Mouse (Mus musculus) C2C12 (cell line): ENCODE measurements around the gene Gm20716. TPM values are rescaled to one million over a fixed set of nuclear protein-coding genes. Genes with fewer than 3 reads are reported as not detected.

Experiments used
- H3K27me3 ChIP-seq: one replicate; pipeline ENCODE4 v1.6.1; 2011; ENCODE audit not compliant: control insufficient read depth, insufficient read depth, insufficient read length
- H3K36me3 ChIP-seq: one replicate; pipeline ENCODE4 v1.6.1; 2011; ENCODE audit not compliant: control insufficient read depth, insufficient read depth
- H3K4me3 ChIP-seq: one replicate; pipeline ENCODE4 v1.5.1; 2011; ENCODE audit warnings: mild to moderate bottlenecking, control low read depth; ENCODE audit not compliant: poor library complexity, insufficient read depth, severe bottlenecking
- H3K79me2 ChIP-seq: one replicate; pipeline ENCODE4 v1.6.1; 2011; ENCODE audit not compliant: control insufficient read depth, insufficient read depth
- H3K79me3 ChIP-seq: one replicate; pipeline ENCODE4 v1.6.1; 2011; ENCODE audit warnings: low read depth, control low read depth
- H3ac ChIP-seq: one replicate; pipeline ENCODE3; 2011; ENCODE audit warnings: low read depth; ENCODE audit not compliant: control insufficient read depth, insufficient read length
- CEBPB ChIP-seq: IDR thresholded peaks from one replicate; pipeline ENCODE4 v1.6.1; 2011; ENCODE audit warnings: low read depth, mild to moderate bottlenecking, control low read depth, moderate library complexity
- CTCF ChIP-seq: IDR thresholded peaks from one replicate; pipeline ENCODE4 v1.5.1; 2011; ENCODE audit not compliant: control insufficient read depth, insufficient read depth, insufficient read length
- FOSL1 ChIP-seq: IDR thresholded peaks from one replicate; pipeline ENCODE4 v1.8.0; 2011; ENCODE audit warnings: mild to moderate bottlenecking, low read length; ENCODE audit not compliant: poor library complexity, insufficient read depth, severe bottlenecking
- MAX ChIP-seq: IDR thresholded peaks from one replicate; pipeline ENCODE4 v1.6.1; 2011; ENCODE audit warnings: mild to moderate bottlenecking, control low read depth
- MYOD1 ChIP-seq: IDR thresholded peaks from one replicate; pipeline ENCODE4 v1.6.1; 2011; ENCODE audit warnings: low read depth; ENCODE audit not compliant: control insufficient read depth, insufficient read length
- MYOG ChIP-seq: IDR thresholded peaks from one replicate; pipeline ENCODE4 v1.6.1; 2011; ENCODE audit not compliant: control insufficient read depth, insufficient read length; ENCODE audit errors: extremely low read depth
- USF1 ChIP-seq: IDR thresholded peaks from one replicate; pipeline ENCODE4 v1.6.1; 2011; ENCODE audit warnings: low read depth, mild to moderate bottlenecking, control low read depth, moderate library complexity
- microRNA-seq: library from miRNA; unstranded; fragments of <30 nt; microRNA quantifications from one replicate; pipeline ENCODE4, GENCODE M21; 2019; ENCODE audit warnings: borderline microRNAs expressed
- polyA plus RNA-seq: library from polyadenylated mRNA; unstranded; fragments of >200 nt; fragmentation: generic; extraction: Trizol; gene quantifications from one replicate; pipeline ENCODE4 v1.2.1, GENCODE M21; 2012; ENCODE audit warnings: missing spikeins

The Gm20716 gene
- polyA plus RNA-seq, 1 experiment: 17.1 TPM

GRCm38 (mm10) chr2:168149241-168149640 lies 80.9 kb downstream of the Gm20716 start:
- no peak overlapping the region for H3K4me3 ChIP-seq
- H3K79me3 ChIP-seq: no peaks in the 10 kb centered on the region
- no peaks in the 10 kb centered on the region for H3K36me3 ChIP-seq
- no peak for TF ChIP-seq MYOG
- no peaks in the 10 kb centered on the region for H3K27me3 ChIP-seq
- no peak overlapping the region for H3ac ChIP-seq
- no peaks in the 10 kb centered on the region for H3K79me2 ChIP-seq

- no peak overlapping the region for H3K4me3 ChIP-seq
- H3ac ChIP-seq: no peak overlapping the region
- H3K27me3 ChIP-seq: no peaks in the 10 kb centered on the region
- no peaks in the 10 kb centered on the region for H3K36me3 ChIP-seq
- H3K79me3 ChIP-seq: no peaks in the 10 kb centered on the region
- no peaks in the 10 kb centered on the region for H3K79me2 ChIP-seq
- TF ChIP-seq CTCF (no peak), FOSL1 (no peak), MAX (no peak), MYOG (no peak)
Measured at GRCm38 (mm10) chr2:168147722-168148432, 82.3 kb downstream of the Gm20716 start.

- TF ChIP-seq MYOD1 (no peak), MYOG (no peak), MAX (no peak), CEBPB (no peak), USF1 (no peak), CTCF (no peak), FOSL1 (no peak)
- Histone ChIP-seq H3K79me2 (no peaks in the 10 kb centered on the region), H3K4me3 (no peak overlapping the region), H3K79me3 (no peaks in the 10 kb centered on the region), H3K36me3 (no peaks in the 10 kb centered on the region), H3K27me3 (no peaks in the 10 kb centered on the region), H3ac (no peak overlapping the region)
Measured at GRCm38 (mm10) chr2:168145437-168145836, 84.7 kb downstream of the Gm20716 start.

GRCm38 (mm10) chr2:168143794-168144193 lies 86.4 kb downstream of the Gm20716 start:
- Histone ChIP-seq H3K79me2 (no peaks in the 10 kb centered on the region), H3K27me3 (no peaks in the 10 kb centered on the region), H3K36me3 (no peaks in the 10 kb centered on the region), H3K79me3 (no peaks in the 10 kb centered on the region), H3K4me3 (no peak overlapping the region), H3ac (no peak overlapping the region)
- TF ChIP-seq FOSL1 (no peak), CEBPB (no peak), MAX (no peak), MYOG (no peak), CTCF (no peak), MYOD1 (no peak), USF1 (no peak)

- Histone ChIP-seq H3K79me3 (no peaks in the 10 kb centered on the region), H3K27me3 (peaks cover 10% of the 10 kb centered on the region), H3ac (no peak overlapping the region), H3K4me3 (no peak overlapping the region), H3K79me2 (no peaks in the 10 kb centered on the region), H3K36me3 (no peaks in the 10 kb centered on the region)
- TF ChIP-seq FOSL1: no peak
- TF ChIP-seq USF1: no peak
- TF ChIP-seq CEBPB: no peak
- no peak for TF ChIP-seq CTCF
- TF ChIP-seq MAX: no peak
- no peak for TF ChIP-seq MYOD1
- TF ChIP-seq MYOG: no peak
Measured at GRCm38 (mm10) chr2:168137161-168137560, 93.0 kb downstream of the Gm20716 start.

Small RNA genes lying within 50 kb of the gene (microRNA-seq; reads per million reads assigned to microRNA genes)
- not detected for gene Gm24561

Other genes starting within 250 kb of the Gm20716 start
- gene Ripor3, start 219.7 kb downstream of the Gm20716 start, polyA plus RNA-seq: 0.04 TPM
- gene Pard6b, start 149.4 kb downstream of the Gm20716 start, polyA plus RNA-seq: 0.33 TPM
- 7.3 TPM for gene Adnp, start 23.3 kb downstream of the Gm20716 start, polyA plus RNA-seq
- gene Dpm1, start 227 bp upstream of the Gm20716 start, polyA plus RNA-seq: 14.0 TPM
- gene Mocs3, start 258 bp upstream of the Gm20716 start, polyA plus RNA-seq: 9.9 TPM
- not detected for gene Kcng1, start 51.4 kb upstream of the Gm20716 start, polyA plus RNA-seq